Mouse (Mus musculus): ENCODE results near the gene Spns1. TPM values are rescaled to one million over a fixed set of nuclear protein-coding genes. Genes with fewer than 3 reads are reported as not detected.
"Not testable (repeated sequence)": the region's sequence is repeated elsewhere in the genome, so short reads cannot be mapped to it uniquely, and the experiment has no call there.

The Spns1 gene
- polyA plus RNA-seq, 1 experiment from 2014 or later = 31.5 TPM

DNA sequence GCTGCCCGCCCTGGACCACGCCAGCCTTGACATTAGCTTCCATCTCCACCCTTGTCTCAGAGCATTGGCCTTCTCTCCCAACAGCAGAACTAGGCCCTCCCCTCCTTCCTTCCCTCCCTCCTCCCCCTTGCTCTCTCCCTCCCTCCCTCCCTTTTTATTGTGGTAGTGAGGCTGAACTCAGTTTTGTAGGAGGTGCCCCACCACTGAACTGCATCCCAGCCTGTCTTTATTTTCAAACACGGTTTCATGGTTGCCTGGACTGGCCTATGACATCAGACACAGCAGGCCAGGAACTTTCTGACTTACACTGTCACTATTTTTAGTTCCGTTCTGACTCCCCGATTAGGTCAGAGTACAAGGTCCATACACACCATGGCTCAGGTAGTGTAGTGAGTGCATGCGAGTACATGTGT, 37.0 kb downstream of the Spns1 start:
- Histone ChIP-seq H3K36me3 (ENCODE audit: control insufficient read depth, insufficient read depth, low read length) (no peaks in the 10 kb centered on the region), H3K27ac (ENCODE audit: low read depth, low read length) (no peak overlapping the region), H3K4me1 (ENCODE audit: control insufficient read depth, insufficient read depth, low read length) (0 out of 2 replicates have a peak, but pooled peaks cover 3% of the 10 kb centered on the region), H3K27me3 (ENCODE audit: control insufficient read depth, insufficient read depth, low read length) (no peaks in the 10 kb centered on the region), H3K9me3 (replicated peaks; ENCODE audit: control insufficient read depth, low read length) (no peaks in the 10 kb centered on the region), H3K4me3 (ENCODE audit: low read depth, low read length) (no peak overlapping the region), H3K4me2 (no peak overlapping the region), H3K9ac (ENCODE audit: low read depth, low read length) (no peak overlapping the region)
- 60% methylated on average over 6 of the region's 6 CpGs for WGBS (ENCODE audit: insufficient replicate concordance)
- no peak for ATAC-seq (replicated peaks; ENCODE audit: insufficient number of reproducible peaks, low FRiP score, low TSS enrichment)

- WGBS (ENCODE audit: insufficient replicate concordance) = 73% methylated on average over 8 of the region's 8 CpGs
- no peaks in the 10 kb centered on the region for H3K36me3 ChIP-seq (ENCODE audit: control insufficient read depth, insufficient read depth, low read length)
- no peaks in the 10 kb centered on the region for H3K9me3 ChIP-seq (replicated peaks; ENCODE audit: control insufficient read depth, low read length)
- no peaks in the 10 kb centered on the region for H3K27me3 ChIP-seq (ENCODE audit: control insufficient read depth, insufficient read depth, low read length)
- H3K4me2 ChIP-seq = no peak overlapping the region
- H3K4me1 ChIP-seq (ENCODE audit: control insufficient read depth, insufficient read depth, low read length) = 0 out of 2 replicates have a peak, but pooled peaks cover 3% of the 10 kb centered on the region
- no peak overlapping the region for H3K27ac ChIP-seq (ENCODE audit: low read depth, low read length)
- no peak overlapping the region for H3K9ac ChIP-seq (ENCODE audit: low read depth, low read length)
- ATAC-seq (replicated peaks; ENCODE audit: insufficient number of reproducible peaks, low FRiP score, low TSS enrichment) = no peak
- no peak overlapping the region for H3K4me3 ChIP-seq (ENCODE audit: low read depth, low read length)
Observed at GRCm38 (mm10) chr7:126339521-126339971, 37.7 kb downstream of the Spns1 start.

DNA sequence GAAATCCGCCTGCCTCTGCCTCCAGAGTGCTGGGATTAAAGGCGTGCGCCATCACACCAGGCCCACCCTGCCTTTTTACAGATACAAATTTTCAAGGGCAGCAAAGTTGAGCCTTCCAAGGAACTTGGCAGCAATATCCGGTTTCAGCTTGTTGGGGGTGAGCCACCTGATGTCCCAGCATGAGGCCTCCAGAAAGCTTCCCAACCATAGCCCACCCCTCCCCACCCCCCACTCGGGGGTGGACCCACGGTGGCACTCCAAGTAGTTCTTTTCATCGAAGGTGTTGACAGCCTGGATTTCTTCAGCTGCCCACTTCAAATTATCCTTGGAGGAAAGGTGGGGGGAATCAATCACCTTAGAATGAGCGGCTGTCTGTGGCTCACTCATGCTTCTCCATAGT, 38.3 kb downstream of the Spns1 start:
- H3K36me3 ChIP-seq (ENCODE audit: control insufficient read depth, insufficient read depth, low read length) = no peaks in the 10 kb centered on the region
- no peak for ATAC-seq (replicated peaks; ENCODE audit: insufficient number of reproducible peaks, low FRiP score, low TSS enrichment)
- no peak overlapping the region for H3K4me3 ChIP-seq (ENCODE audit: low read depth, low read length)
- H3K27ac ChIP-seq (ENCODE audit: low read depth, low read length) = no peak overlapping the region
- WGBS (ENCODE audit: insufficient replicate concordance) = 72% methylated on average over 8 of the region's 8 CpGs
- no peak overlapping the region for H3K9ac ChIP-seq (ENCODE audit: low read depth, low read length)
- no peaks in the 10 kb centered on the region for H3K9me3 ChIP-seq (replicated peaks; ENCODE audit: control insufficient read depth, low read length)
- no peak overlapping the region for H3K4me2 ChIP-seq
- no peaks in the 10 kb centered on the region for H3K27me3 ChIP-seq (ENCODE audit: control insufficient read depth, insufficient read depth, low read length)
- H3K4me1 ChIP-seq (ENCODE audit: control insufficient read depth, insufficient read depth, low read length) = 0 out of 2 replicates have a peak, but pooled peaks cover 3% of the 10 kb centered on the region

DNA sequence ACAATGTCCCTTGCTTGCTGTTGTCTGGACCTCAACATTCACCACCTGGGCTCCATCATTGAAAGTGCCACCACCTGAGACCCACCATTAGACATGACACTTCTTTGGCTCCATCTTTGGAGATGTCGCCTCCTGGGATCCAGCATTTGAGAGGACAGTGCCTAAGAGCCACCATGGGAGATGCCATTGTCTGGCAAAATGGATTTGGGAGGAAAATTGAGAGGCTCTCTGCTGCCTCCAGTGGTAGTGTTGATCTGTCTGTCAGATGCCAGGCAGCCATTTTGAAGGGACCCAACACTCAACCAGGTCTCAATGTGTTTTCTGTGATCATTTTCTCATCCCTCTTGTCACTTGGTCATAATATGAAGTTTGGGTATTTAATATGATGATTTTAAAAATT, 41.7 kb downstream of the Spns1 start:
- no peaks in the 10 kb centered on the region for H3K27me3 ChIP-seq (ENCODE audit: control insufficient read depth, insufficient read depth, low read length)
- no peaks in the 10 kb centered on the region for H3K9me3 ChIP-seq (replicated peaks; ENCODE audit: control insufficient read depth, low read length)
- no peaks in the 10 kb centered on the region for H3K36me3 ChIP-seq (ENCODE audit: control insufficient read depth, insufficient read depth, low read length)
- no peak overlapping the region for H3K4me2 ChIP-seq
- 0 out of 2 replicates have a peak, but pooled peaks cover under 1% of the 10 kb centered on the region for H3K4me1 ChIP-seq (ENCODE audit: control insufficient read depth, insufficient read depth, low read length)
- H3K4me3 ChIP-seq (ENCODE audit: low read depth, low read length) = no peak overlapping the region
- no peak overlapping the region for H3K9ac ChIP-seq (ENCODE audit: low read depth, low read length)
- ATAC-seq (replicated peaks; ENCODE audit: insufficient number of reproducible peaks, low FRiP score, low TSS enrichment) = no peak
- WGBS (ENCODE audit: insufficient replicate concordance) = 71% methylated on average over 1 of the region's 1 CpGs
- H3K27ac ChIP-seq (ENCODE audit: low read depth, low read length) = no peak overlapping the region

- Histone ChIP-seq H3K4me1 (ENCODE audit: control insufficient read depth, insufficient read depth, low read length) (no peaks in the 10 kb centered on the region), H3K9ac (ENCODE audit: low read depth, low read length) (no peak overlapping the region), H3K4me2 (no peak overlapping the region), H3K36me3 (ENCODE audit: control insufficient read depth, insufficient read depth, low read length) (no peaks in the 10 kb centered on the region), H3K27ac (ENCODE audit: low read depth, low read length) (no peak overlapping the region), H3K4me3 (ENCODE audit: low read depth, low read length) (no peak overlapping the region), H3K9me3 (replicated peaks; ENCODE audit: control insufficient read depth, low read length) (no peaks in the 10 kb centered on the region), H3K27me3 (ENCODE audit: control insufficient read depth, insufficient read depth, low read length) (no peaks in the 10 kb centered on the region)
- no peak for ATAC-seq (replicated peaks; ENCODE audit: insufficient number of reproducible peaks, low FRiP score, low TSS enrichment)
- 60% methylated on average over 3 of the region's 3 CpGs for whole genome bisulfite sequencing (ENCODE audit: insufficient replicate concordance)
Observed at GRCm38 (mm10) chr7:126332691-126333090, 44.6 kb downstream of the Spns1 start.

GRCm38 (mm10) chr7:126330693-126331092, 46.6 kb downstream of the Spns1 start:
- no peak overlapping the region for H3K9ac ChIP-seq (ENCODE audit: low read depth, low read length)
- H3K4me1 ChIP-seq (ENCODE audit: control insufficient read depth, insufficient read depth, low read length) = no peaks in the 10 kb centered on the region
- no peak overlapping the region for H3K27ac ChIP-seq (ENCODE audit: low read depth, low read length)
- H3K4me3 ChIP-seq (ENCODE audit: low read depth, low read length) = no peak overlapping the region
- no peak overlapping the region for H3K4me2 ChIP-seq
- H3K36me3 ChIP-seq (ENCODE audit: control insufficient read depth, insufficient read depth, low read length) = no peaks in the 10 kb centered on the region
- H3K9me3 ChIP-seq (replicated peaks; ENCODE audit: control insufficient read depth, low read length) = no peaks in the 10 kb centered on the region
- no peak for ATAC-seq (replicated peaks; ENCODE audit: insufficient number of reproducible peaks, low FRiP score, low TSS enrichment)
- 45% methylated on average over 2 of the region's 2 CpGs for WGBS (ENCODE audit: insufficient replicate concordance)
- H3K27me3 ChIP-seq (ENCODE audit: control insufficient read depth, insufficient read depth, low read length) = no peaks in the 10 kb centered on the region

DNA sequence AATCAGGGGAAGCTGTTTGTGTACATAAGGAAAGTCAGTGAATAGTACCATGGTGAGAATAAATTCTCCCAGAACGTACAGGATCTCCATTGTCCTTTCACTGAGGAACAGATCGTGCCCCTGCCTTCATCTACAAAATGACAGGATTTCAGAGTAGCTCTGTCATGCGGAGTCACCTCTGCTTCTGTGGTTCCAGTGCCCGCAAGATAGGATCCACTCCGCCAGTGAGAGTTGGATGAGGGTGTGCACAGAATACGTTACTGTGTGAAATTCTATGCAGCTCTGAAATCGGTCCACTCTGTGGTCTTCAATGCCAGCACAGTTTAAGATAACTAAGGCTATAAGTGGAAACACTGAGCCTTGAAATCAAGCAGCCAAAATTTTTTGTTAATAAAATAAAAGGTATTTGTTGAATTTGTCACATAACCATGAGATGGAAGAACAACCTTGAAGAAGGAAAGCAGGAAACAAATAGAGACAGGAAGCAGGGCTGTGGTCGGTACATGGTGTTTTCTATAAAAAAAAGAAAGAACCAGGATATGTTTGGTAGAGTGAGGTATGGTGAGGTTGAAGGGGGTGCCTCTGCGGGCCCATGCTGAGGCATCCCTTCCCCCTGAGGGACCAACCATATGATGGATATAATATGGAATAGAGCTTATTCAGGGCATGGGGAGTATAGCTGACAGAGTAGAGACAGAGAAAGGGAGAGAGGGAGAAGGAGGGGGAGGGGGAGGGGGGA, 47.2 kb downstream of the Spns1 start:
- Histone ChIP-seq H3K9me3 (replicated peaks; ENCODE audit: control insufficient read depth, low read length) (no peaks in the 10 kb centered on the region), H3K36me3 (ENCODE audit: control insufficient read depth, insufficient read depth, low read length) (no peaks in the 10 kb centered on the region), H3K4me1 (ENCODE audit: control insufficient read depth, insufficient read depth, low read length) (no peaks in the 10 kb centered on the region), H3K27ac (ENCODE audit: low read depth, low read length) (no peak overlapping the region), H3K9ac (ENCODE audit: low read depth, low read length) (no peak overlapping the region), H3K4me2 (no peak overlapping the region), H3K27me3 (ENCODE audit: control insufficient read depth, insufficient read depth, low read length) (no peaks in the 10 kb centered on the region), H3K4me3 (ENCODE audit: low read depth, low read length) (no peak overlapping the region)
- no peak for ATAC-seq (replicated peaks; ENCODE audit: insufficient number of reproducible peaks, low FRiP score, low TSS enrichment)
- 73% methylated on average over 9 of the region's 9 CpGs for WGBS (ENCODE audit: insufficient replicate concordance)

DNA sequence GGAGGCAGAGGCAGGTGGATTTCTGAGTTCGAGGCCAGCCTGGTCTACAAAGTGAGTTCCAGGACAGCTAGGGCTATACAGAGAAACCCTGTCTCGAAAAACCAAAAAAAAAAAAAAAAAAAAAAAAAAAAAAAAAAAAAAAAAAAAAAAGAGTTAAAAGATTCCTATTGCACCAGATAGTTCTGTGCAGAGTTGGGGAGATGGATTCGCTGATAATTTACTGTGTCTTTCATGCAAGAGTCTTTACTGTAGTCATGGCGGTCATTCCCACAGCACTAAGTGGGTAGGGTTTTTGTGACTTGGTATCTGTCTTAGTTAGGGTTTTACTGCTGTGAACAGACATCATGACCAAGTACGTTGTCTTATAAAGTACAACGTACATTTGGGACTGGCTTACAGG, 48.4 kb downstream of the Spns1 start:
- H3K36me3 ChIP-seq (ENCODE audit: control insufficient read depth, insufficient read depth, low read length); H3K4me3 ChIP-seq (ENCODE audit: low read depth, low read length); H3K4me1 ChIP-seq (ENCODE audit: control insufficient read depth, insufficient read depth, low read length); ATAC-seq (replicated peaks; ENCODE audit: insufficient number of reproducible peaks, low FRiP score, low TSS enrichment); H3K9me3 ChIP-seq (replicated peaks; ENCODE audit: control insufficient read depth, low read length); H3K4me2 ChIP-seq; H3K27ac ChIP-seq (ENCODE audit: low read depth, low read length); H3K9ac ChIP-seq (ENCODE audit: low read depth, low read length); H3K27me3 ChIP-seq (ENCODE audit: control insufficient read depth, insufficient read depth, low read length): not testable (repeated sequence)
- 72% methylated on average over 5 of the region's 6 CpGs for WGBS (ENCODE audit: insufficient replicate concordance)

Data from heart, embryonic 11.5 days (tissue).